Mouse (Mus musculus): ENCODE data around the gene Rap1gap. TPM values are rescaled to one million over a fixed set of nuclear protein-coding genes. Genes with fewer than 3 reads are reported as not detected.

The Rap1gap gene
- polyA plus RNA-seq, 1 experiment from 2014 or later: 3.9 TPM

Other genes with a start within 250 kb of the Rap1gap start
- gene Cela3b, start 234.2 kb upstream of the Rap1gap start, polyA plus RNA-seq (2014; fragmentation: Nextera tagmentation; extraction: Ambion mirVana): not detected in 2 replicates
- gene 1700013G24Rik, start 211.4 kb upstream of the Rap1gap start, polyA plus RNA-seq (2014; fragmentation: Nextera tagmentation; extraction: Ambion mirVana): not detected in 2 replicates
- gene Hspg2, start 196.0 kb upstream of the Rap1gap start, polyA plus RNA-seq (2014; fragmentation: Nextera tagmentation; extraction: Ambion mirVana): 67.5 and 68.3 TPM in 2 replicates
- not detected in 2 replicates for gene Ldlrad2, start 90.2 kb upstream of the Rap1gap start, polyA plus RNA-seq (2014; fragmentation: Nextera tagmentation; extraction: Ambion mirVana)
- gene Usp48, start 71.0 kb upstream of the Rap1gap start, polyA plus RNA-seq (2014; fragmentation: Nextera tagmentation; extraction: Ambion mirVana): 32.1 and 39.5 TPM in 2 replicates
- gene Alpl, start 131.7 kb downstream of the Rap1gap start, polyA plus RNA-seq (2014; fragmentation: Nextera tagmentation; extraction: Ambion mirVana): 2.2 and 3.0 TPM in 2 replicates
- gene Ece1, start 197.5 kb downstream of the Rap1gap start, polyA plus RNA-seq (2014; fragmentation: Nextera tagmentation; extraction: Ambion mirVana): 92.8 and 94.3 TPM in 2 replicates

Data from heart, embryonic 14.5 days (tissue).